Mouse (Mus musculus) cerebellum, adult 2 months (tissue): ENCODE measurements around the gene Klc1. TPM values are rescaled to one million over a fixed set of nuclear protein-coding genes. Genes with fewer than 3 reads are reported as not detected.
"Not testable (repeated sequence)": the region's sequence is repeated elsewhere in the genome, so short reads cannot be mapped to it uniquely, and the experiment has no call there.

Source experiments
- DNase-seq, 2 experiments: peaks; one replicate each; pipeline ENCODE4 v3.0.0; 2021
- H3K27ac ChIP-seq: fragments of 200-500 bp; 2 replicates; pipeline ENCODE4 v1.5.1; 2012; ENCODE audit warnings: low read length, control low read depth, inconsistent platforms; ENCODE audit not compliant: insufficient read depth
- H3K27me3 ChIP-seq: fragments of 200-500 bp; 2 replicates; pipeline ENCODE4 v1.6.1; 2012; ENCODE audit warnings: inconsistent platforms, mild to moderate bottlenecking, low read length, moderate library complexity; ENCODE audit not compliant: control insufficient read depth, insufficient read depth
- H3K4me1 ChIP-seq: fragments of 200-500 bp; 2 replicates; pipeline ENCODE4 v1.6.1; 2011; ENCODE audit warnings: low read length; ENCODE audit not compliant: control insufficient read depth, insufficient read depth
- H3K4me3 ChIP-seq: fragments of 200-500 bp; replicated peaks from 2 replicates; pipeline ENCODE3; 2011; ENCODE audit warnings: mild to moderate bottlenecking, low read depth, low read length, control low read depth; ENCODE audit not compliant: insufficient read depth
- CTCF ChIP-seq: fragments of 200-500 bp; IDR thresholded peaks from 2 replicates; pipeline ENCODE4 v1.5.1; 2011; ENCODE audit warnings: low read depth, mild to moderate bottlenecking, control low read depth, low read length, moderate library complexity, borderline replicate concordance; ENCODE audit not compliant: insufficient read depth
- POLR2A ChIP-seq: fragments of 200-500 bp; IDR thresholded peaks from 2 replicates; pipeline ENCODE4 v1.6.1; 2011; ENCODE audit warnings: low read length, control low read depth, borderline replicate concordance; ENCODE audit not compliant: insufficient read depth
- WGBS: fragments of 180-500 bp; shearing (Covaris S2); methylation state at CpG from one replicate; pipeline ENCODE4 v1.1.7; 2018; 5-methylcytosine and 5-hydroxymethylcytosine counted together
- polyA plus RNA-seq: library from polyadenylated mRNA; depleted of rRNA; stranded (reverse); fragments of >200 nt; gene quantifications from 2 replicates; pipeline ENCODE4 v1.2.3, GENCODE M21; 2012

The Klc1 gene
- polyA plus RNA-seq, 1 experiment, result 874 TPM

DNA sequence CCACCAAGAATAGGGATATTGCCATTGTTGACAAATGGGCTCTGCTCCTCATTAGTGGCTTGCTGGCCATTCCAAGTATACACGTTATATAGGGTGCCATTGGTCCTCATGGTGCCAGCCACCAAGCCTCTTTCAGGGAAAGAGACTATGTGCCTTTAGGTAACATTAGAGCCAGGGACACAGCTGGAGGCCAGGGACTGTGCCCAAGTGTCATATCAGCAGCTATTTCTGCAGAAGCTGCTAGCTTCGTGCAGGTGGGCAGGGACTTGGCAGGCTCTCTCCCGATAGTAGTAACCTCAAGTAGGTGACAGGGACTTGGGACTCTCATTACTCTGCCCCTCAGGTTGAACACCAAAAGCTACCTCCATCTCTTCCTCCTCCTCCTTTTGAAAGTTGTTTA, 23.7 kb upstream of the Klc1 start:
- WGBS, result 26% methylated on average over 3 of the region's 3 CpGs
- Histone ChIP-seq H3K4me3 (no peak overlapping the region), H3K27ac (no peak overlapping the region), H3K27me3 (no peaks in the 10 kb centered on the region), H3K4me1 (peaks cover 20% of the 10 kb centered on the region)
- TF ChIP-seq POLR2A, result no peak
- no peak for TF ChIP-seq CTCF
- DNase-seq, result no peak

DNA sequence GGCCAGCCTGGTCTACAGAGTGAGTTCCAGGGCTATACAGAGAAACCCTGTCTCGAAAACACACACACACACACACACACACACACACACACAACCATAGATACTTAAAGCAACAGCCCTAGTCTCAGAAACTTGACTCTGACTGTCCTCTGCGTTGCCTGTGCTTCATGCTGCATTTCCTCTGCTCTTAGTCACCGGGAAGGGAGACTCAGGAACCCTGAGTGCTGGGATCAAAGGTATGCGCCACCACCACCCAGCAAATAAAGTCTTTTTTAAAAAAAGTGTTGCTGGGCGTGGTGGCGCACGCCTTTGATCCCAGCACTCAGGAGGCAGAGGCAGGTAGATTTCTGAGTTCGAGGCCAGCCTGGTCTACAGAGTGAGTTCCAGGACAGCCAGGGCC, 22.0 kb upstream of the Klc1 start:
- peaks cover 17% of the 10 kb centered on the region for H3K4me1 ChIP-seq
- not testable (repeated sequence) for DNase-seq, H3K27me3 ChIP-seq, H3K27ac ChIP-seq, H3K4me3 ChIP-seq
- WGBS, result 91% methylated on average over 8 of the region's 8 CpGs

DNA sequence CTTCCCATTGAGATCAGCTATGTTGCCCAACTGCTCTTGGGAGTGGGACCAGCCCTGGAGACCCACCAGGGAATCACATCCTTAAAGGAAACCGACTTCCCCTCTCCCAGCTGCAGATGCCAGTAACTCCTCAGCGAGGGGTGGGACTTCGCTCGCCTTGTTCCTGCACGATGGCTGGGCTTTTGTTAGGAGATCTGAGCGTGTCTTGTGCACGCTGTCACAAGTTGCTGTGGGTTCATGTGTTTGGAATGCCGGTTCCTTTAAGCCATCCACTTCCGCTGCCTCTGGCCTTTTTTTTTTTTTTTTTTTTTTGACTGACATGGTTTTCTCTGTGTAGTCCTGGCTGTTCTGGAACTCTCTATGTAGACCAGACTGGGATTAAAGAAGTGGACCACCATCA, 21.3 kb upstream of the Klc1 start:
- peaks cover 12% of the 10 kb centered on the region for H3K4me1 ChIP-seq
- whole genome bisulfite sequencing, result 61% methylated on average over 9 of the region's 9 CpGs
- no peak overlapping the region for H3K4me3 ChIP-seq
- no peaks in the 10 kb centered on the region for H3K27me3 ChIP-seq
- TF ChIP-seq POLR2A (no peak), CTCF (no peak)
- H3K27ac ChIP-seq, result no peak overlapping the region
- DNase-seq, result no peak

DNA sequence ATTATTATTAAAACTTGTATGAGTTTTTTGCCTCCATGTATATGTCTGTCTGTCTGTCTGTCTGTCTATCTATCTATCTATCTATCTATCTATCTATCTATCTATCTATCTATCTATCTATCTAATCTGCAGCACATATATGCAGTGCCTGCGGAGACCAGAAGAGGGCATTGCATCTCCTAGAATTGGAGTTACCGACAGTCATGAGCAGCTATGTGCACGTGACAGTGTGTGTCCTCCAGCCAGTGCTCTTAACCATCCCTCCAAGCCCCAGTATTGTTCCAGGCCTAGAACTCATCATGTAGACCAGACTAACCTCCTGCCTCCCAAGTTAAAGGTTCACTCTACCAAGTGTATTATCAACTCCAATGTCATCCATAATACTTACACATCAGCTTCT, 19.9 kb upstream of the Klc1 start:
- Histone ChIP-seq H3K4me3 (no peak overlapping the region), H3K27ac (no peak overlapping the region)

DNA sequence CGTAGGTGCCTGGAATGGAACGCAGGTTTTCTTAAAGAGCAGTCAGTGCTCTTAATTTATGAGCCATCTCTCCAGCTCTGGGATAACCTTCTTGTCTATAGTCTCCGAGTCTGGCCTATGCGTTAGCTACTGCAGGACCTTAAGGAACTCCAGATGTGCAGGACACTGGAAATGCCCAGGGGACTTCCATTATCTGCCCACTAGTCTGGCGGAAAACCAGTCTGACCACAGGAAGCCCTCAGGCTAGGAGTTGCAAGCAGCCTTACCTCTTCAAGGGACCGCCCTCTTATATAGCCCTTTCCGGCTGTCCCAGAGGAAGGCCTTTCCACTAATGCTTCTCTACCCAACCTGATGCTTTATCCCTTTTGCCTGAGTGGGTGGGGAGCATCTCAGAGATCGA, 17.3 kb upstream of the Klc1 start:
- 92% methylated on average over 8 of the region's 8 CpGs for WGBS
- no peak for TF ChIP-seq POLR2A
- no peak for TF ChIP-seq CTCF
- Histone ChIP-seq H3K4me1 (peaks cover 11% of the 10 kb centered on the region), H3K27me3 (no peaks in the 10 kb centered on the region), H3K4me3 (no peak overlapping the region), H3K27ac (no peak overlapping the region)
- DNase-seq, result no peak

More for the DNA sequence above, 19.9 kb upstream of the Klc1 start:
- TF ChIP-seq CTCF (peak; percentile 74), POLR2A (no peak)
- Histone ChIP-seq H3K4me1 (peaks cover 6% of the 10 kb centered on the region), H3K27me3 (no peaks in the 10 kb centered on the region)
- DNase-seq, result peak; percentile 63 to 78
- 8% methylated on average over 3 of the region's 3 CpGs for WGBS

DNA sequence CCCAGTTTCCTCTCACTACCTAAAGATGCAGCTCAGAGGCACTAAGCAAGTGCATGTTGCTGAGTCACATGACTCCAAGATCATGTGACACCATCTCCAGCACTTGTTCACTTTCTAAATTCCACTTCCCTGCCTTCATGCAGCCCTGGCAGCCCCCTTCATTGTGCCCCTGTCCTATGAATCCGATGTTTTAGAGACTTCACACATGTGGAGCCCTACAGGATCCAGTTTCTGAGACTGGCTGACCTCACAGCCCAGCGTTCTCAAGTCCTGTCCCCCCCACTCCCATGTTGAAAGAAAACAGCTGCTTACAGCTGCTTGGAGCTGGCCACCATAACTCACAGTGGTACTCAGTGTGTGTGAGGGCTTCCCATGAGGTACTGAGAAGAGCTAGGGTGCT, 15.2 kb upstream of the Klc1 start:
- 77% methylated on average over 2 of the region's 2 CpGs for WGBS
- H3K27ac ChIP-seq, result no peak overlapping the region
- H3K27me3 ChIP-seq, result no peaks in the 10 kb centered on the region
- TF ChIP-seq CTCF (no peak), POLR2A (no peak)
- no peak for DNase-seq
- peaks cover 13% of the 10 kb centered on the region for H3K4me1 ChIP-seq
- H3K4me3 ChIP-seq, result no peak overlapping the region

DNA sequence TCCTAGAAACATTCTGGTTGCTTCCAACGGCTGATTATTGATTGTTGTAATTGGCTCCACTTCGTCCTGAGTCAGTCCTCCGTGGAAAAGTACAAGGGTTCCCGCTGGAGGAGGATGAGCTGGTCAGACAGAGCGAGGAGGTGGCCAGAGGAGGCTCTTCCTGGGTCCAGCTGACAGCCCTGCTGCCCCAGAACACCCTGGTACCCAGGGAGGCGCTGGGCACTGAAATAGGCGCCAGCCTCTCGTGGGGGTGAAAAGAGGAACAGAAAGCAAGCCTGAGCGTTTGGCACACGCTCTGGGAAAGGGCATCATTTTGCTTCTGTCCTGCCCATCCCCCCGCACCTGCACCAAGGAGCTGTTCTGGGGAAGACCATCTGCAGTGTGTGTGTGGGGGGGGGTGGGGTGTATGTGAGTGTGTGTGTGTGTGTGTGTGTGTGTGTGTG, 14.6 kb upstream of the Klc1 start:
- no peak overlapping the region for H3K4me3 ChIP-seq
- H3K4me1 ChIP-seq, result peaks cover 13% of the 10 kb centered on the region
- no peak for DNase-seq
- H3K27ac ChIP-seq, result no peak overlapping the region
- TF ChIP-seq CTCF (no peak), POLR2A (no peak)
- H3K27me3 ChIP-seq, result no peaks in the 10 kb centered on the region
- 43% methylated on average over 11 of the region's 11 CpGs for WGBS

DNA sequence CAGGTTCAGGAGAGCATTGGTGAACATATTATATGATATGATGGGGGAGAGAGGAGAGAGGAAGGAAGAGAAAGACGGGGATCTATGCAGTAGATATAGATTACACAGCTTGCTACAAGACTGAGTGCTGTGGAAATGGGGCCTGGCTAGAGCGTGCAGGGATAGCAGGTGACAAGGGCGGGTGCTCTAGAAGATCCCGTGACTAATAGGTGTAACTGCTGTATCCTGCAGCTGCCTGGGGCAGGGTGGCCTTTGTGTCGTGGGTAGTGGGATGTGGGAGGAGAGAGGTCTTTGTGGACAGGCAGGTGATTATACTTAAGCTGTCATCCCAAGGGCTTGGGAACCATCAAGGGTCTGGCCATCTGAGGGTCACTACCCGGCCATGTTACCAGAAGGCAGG, 13.4 kb upstream of the Klc1 start:
- no peak overlapping the region for H3K27ac ChIP-seq
- 84% methylated on average over 6 of the region's 6 CpGs for WGBS
- TF ChIP-seq CTCF (no peak), POLR2A (no peak)
- no peak overlapping the region for H3K4me3 ChIP-seq
- no peaks in the 10 kb centered on the region for H3K27me3 ChIP-seq
- peaks cover 13% of the 10 kb centered on the region for H3K4me1 ChIP-seq
- DNase-seq, result no peak

DNA sequence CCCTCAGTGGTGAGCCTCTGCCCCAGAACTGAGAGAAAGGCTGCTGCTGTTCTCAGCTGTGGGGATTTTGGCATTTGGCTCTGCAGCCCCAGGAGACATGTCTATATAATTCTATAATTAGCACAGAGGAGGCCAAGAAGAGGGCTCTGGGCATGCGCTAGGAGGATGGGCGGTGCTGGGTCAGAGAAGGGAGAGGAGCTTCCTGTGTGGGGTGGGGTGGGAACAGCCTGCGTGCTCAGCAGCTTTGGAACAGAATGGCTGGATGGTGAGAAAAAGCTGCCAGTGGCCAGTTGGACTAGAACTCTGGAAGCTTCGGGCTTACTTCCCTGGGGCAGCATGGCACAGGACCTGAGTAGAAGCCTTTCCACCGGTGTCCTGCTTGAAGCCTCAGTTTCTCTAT, 12.6 kb upstream of the Klc1 start:
- H3K4me3 ChIP-seq, result no peak overlapping the region
- H3K27ac ChIP-seq, result peak overlapping the region; percentile 23; the same call in 1 of the 2 replicates
- peak in 1 of 2 experiments; percentile 54 for DNase-seq
- no peaks in the 10 kb centered on the region for H3K27me3 ChIP-seq
- peaks cover 13% of the 10 kb centered on the region for H3K4me1 ChIP-seq
- TF ChIP-seq POLR2A, result no peak
- no peak for TF ChIP-seq CTCF
- 10% methylated on average over 5 of the region's 5 CpGs for WGBS
